Mouse (Mus musculus) thymus, adult 2 months (tissue): ENCODE results near the gene S100b. TPM values are rescaled to one million over a fixed set of nuclear protein-coding genes. Genes with fewer than 3 reads are reported as not detected.

Source experiments
- DNase-seq: peaks from one replicate; pipeline ENCODE4 v3.0.0; 2021
- H3K27ac ChIP-seq: fragments of 200-500 bp; 2 replicates; pipeline ENCODE4 v1.5.1; 2012; ENCODE audit warnings: low read length, control low read depth; ENCODE audit not compliant: control insufficient read depth, insufficient read depth
- H3K27me3 ChIP-seq: fragments of 200-500 bp; 2 replicates; pipeline ENCODE4 v1.6.1; 2012; ENCODE audit warnings: mild to moderate bottlenecking, low read length, moderate library complexity, mixed read lengths; ENCODE audit not compliant: control insufficient read depth, insufficient read depth
- H3K36me3 ChIP-seq: fragments of 200-500 bp; 2 replicates; pipeline ENCODE4 v1.6.1; 2012; ENCODE audit warnings: mild to moderate bottlenecking, low read length, moderate library complexity; ENCODE audit not compliant: control insufficient read depth, insufficient read depth
- H3K4me1 ChIP-seq: fragments of 200-500 bp; replicated peaks from 2 replicates; pipeline ENCODE4 v1.6.1; 2012; ENCODE audit warnings: low read length; ENCODE audit not compliant: control insufficient read depth, insufficient read depth
- H3K4me3 ChIP-seq: fragments of 200-500 bp; 2 replicates; pipeline ENCODE4 v1.5.1; 2012; ENCODE audit warnings: mild to moderate bottlenecking, low read length, control low read depth, moderate library complexity; ENCODE audit not compliant: control insufficient read depth, insufficient read depth
- CTCF ChIP-seq: fragments of 200-500 bp; IDR thresholded peaks from 2 replicates; pipeline ENCODE4 v1.5.1; 2012; ENCODE audit warnings: mild to moderate bottlenecking, control low read depth, low read length, moderate library complexity, borderline replicate concordance; ENCODE audit not compliant: control insufficient read depth, poor library complexity, insufficient read depth; ENCODE audit errors: extremely low read depth
- POLR2A ChIP-seq: fragments of 200-500 bp; IDR thresholded peaks from 2 replicates; pipeline ENCODE4 v1.6.1; 2012; ENCODE audit warnings: mild to moderate bottlenecking, low read length, control low read depth, moderate library complexity; ENCODE audit not compliant: control insufficient read depth, poor library complexity, insufficient read depth; ENCODE audit errors: extremely low read depth
- WGBS: fragments of 180-500 bp; shearing (Covaris S2); methylation state at CpG from one replicate; pipeline ENCODE4 v1.1.7; 2018; 5-methylcytosine and 5-hydroxymethylcytosine counted together
- polyA plus RNA-seq: library from polyadenylated mRNA; depleted of rRNA; stranded (reverse); fragments of >200 nt; gene quantifications from 2 replicates; pipeline ENCODE4 v1.2.3, GENCODE M21; 2012

Gene S100b
- polyA plus RNA-seq, 1 experiment, result 0.66 TPM

DNA sequence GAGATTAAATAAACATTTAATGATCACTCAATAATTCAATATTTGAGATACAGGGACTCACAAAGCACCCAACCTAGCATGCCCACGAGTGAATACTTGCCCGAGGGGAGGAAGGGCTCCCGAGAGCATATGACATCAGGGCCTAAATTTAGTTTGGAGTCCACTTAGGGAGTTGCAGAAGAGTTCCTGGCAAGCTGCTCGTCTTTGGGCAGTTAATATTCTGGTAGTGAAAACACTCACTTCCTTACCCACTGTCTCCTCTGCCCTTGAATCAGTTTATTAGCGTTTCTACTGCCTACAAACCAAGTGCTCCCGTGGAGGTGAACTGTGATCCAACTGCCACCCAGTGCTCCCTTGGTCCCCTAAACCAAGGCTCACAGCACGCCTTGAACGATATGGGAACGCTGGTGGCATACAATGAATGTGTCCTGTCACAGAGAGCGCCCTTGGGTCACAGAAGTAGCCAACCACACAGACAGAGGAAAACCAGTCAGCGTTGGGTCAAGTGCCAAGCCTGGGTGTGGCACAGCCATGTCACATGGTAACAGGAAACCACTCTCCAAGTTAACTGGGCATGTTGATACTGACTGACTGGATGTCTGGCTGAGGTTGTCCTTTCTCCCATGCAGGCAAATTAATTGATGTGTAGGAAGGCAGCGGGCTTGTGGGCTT lies 4.2 kb downstream of the S100b start:
- no peak overlapping the region for H3K4me3 ChIP-seq
- no peak for DNase-seq
- no peak overlapping the region for H3K27ac ChIP-seq
- 50% methylated on average over 12 of the region's 12 CpGs for WGBS
- no peaks in the 10 kb centered on the region for H3K27me3 ChIP-seq
- no peaks in the 10 kb centered on the region for H3K36me3 ChIP-seq
- H3K4me1 ChIP-seq, result peaks cover 14% of the 10 kb centered on the region
- TF ChIP-seq CTCF (no peak), POLR2A (no peak)

GRCm38 (mm10) chr10:76259566-76260232 lies 6.0 kb downstream of the S100b start:
- no peak overlapping the region for H3K27ac ChIP-seq
- peaks cover 14% of the 10 kb centered on the region for H3K4me1 ChIP-seq
- no peak for TF ChIP-seq POLR2A
- no peak for TF ChIP-seq CTCF
- H3K36me3 ChIP-seq, result no peaks in the 10 kb centered on the region
- H3K27me3 ChIP-seq, result no peaks in the 10 kb centered on the region
- no peak for DNase-seq
- H3K4me3 ChIP-seq, result no peak overlapping the region
- WGBS, result 89% methylated on average over 18 of the region's 18 CpGs

GRCm38 (mm10) chr10:76260358-76261059 lies 6.9 kb downstream of the S100b start:
- 85% methylated on average over 11 of the region's 11 CpGs for WGBS
- DNase-seq, result no peak
- no peak overlapping the region for H3K27ac ChIP-seq
- H3K4me3 ChIP-seq, result no peak overlapping the region
- H3K36me3 ChIP-seq, result no peaks in the 10 kb centered on the region
- H3K4me1 ChIP-seq, result peaks cover 14% of the 10 kb centered on the region
- TF ChIP-seq POLR2A (no peak), CTCF (no peak)
- no peaks in the 10 kb centered on the region for H3K27me3 ChIP-seq

DNA sequence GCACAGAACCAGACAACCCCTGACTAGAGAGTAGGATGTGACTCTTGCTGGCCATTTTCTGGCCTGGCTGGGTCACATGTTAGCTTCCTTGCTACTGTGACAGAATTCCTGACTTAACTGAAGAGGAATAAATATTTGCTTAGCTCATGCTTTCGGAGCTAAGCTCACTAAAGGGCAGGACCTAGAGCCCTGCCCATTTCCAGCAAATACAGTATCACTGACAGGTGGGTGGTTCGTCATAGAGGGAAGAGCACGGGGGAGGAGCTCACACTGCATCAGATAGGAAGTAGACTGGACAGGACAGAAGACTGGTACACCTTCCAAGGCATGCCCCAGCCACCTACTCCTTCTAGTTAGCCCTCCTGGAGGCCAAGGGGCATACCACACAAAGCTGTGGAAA lies 7.8 kb downstream of the S100b start:
- Histone ChIP-seq H3K27me3 (no peaks in the 10 kb centered on the region), H3K4me3 (no peak overlapping the region), H3K4me1 (peaks cover 14% of the 10 kb centered on the region), H3K27ac (no peak overlapping the region), H3K36me3 (no peaks in the 10 kb centered on the region)
- WGBS, result 90% methylated on average over 3 of the region's 3 CpGs
- TF ChIP-seq CTCF (no peak), POLR2A (no peak)
- DNase-seq, result no peak

GRCm38 (mm10) chr10:76262431-76262830 lies 8.8 kb downstream of the S100b start:
- H3K27me3 ChIP-seq, result no peaks in the 10 kb centered on the region
- no peak overlapping the region for H3K4me3 ChIP-seq
- WGBS, result 97% methylated on average over 4 of the region's 4 CpGs
- no peaks in the 10 kb centered on the region for H3K36me3 ChIP-seq
- no peak overlapping the region for H3K27ac ChIP-seq
- peaks cover 7% of the 10 kb centered on the region for H3K4me1 ChIP-seq
- no peak for TF ChIP-seq POLR2A
- TF ChIP-seq CTCF, result no peak
- no peak for DNase-seq

DNA sequence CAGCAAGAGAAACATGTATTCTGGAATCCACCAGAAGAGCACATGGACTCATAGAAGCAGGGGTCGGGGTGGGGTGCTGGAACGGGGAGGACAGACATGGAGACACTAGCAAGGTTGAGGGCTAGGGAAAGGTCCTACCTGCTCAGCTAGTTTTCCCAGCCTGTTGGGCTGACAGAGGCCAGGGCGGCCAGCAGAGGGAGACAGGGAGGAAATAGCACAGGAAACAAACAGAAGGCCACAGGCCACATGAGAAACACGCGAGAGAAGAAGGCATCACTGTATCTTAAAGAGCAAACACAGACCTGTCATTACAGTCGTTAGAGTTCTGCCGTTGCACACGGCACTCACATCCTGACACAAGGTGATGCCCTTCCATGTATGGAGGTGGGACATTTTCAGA lies 17.6 kb downstream of the S100b start:
- TF ChIP-seq POLR2A (no peak), CTCF (peak; percentile 78; the same call in 1 of the 2 replicates)
- DNase-seq, result peak; percentile 67
- H3K4me3 ChIP-seq, result no peak overlapping the region
- H3K27ac ChIP-seq, result no peak overlapping the region
- no peaks in the 10 kb centered on the region for H3K36me3 ChIP-seq
- no peaks in the 10 kb centered on the region for H3K4me1 ChIP-seq
- WGBS, result 19% methylated on average over 8 of the region's 8 CpGs
- no peaks in the 10 kb centered on the region for H3K27me3 ChIP-seq

DNA sequence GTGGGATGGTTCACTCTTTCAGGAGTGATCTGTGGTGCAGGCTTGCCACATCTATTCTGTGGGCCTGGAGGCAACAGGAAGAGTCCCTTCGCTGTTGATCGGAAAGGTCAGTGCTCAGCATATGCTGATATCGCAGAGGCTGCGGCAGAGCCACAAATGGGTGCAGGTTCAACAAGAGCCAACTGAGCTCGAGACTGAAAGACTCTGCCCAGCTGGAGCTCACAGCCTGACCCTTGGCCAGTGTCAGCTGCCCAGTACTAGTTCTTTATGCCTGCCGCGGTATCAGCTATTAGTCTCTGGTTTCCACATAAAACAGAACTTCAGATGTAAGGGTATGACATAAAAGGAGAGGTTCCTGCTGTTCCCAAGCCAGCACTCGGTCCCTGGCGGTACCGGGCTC lies 21.6 kb downstream of the S100b start:
- no peak for TF ChIP-seq POLR2A
- no peak for DNase-seq
- Histone ChIP-seq H3K36me3 (no peaks in the 10 kb centered on the region), H3K4me3 (no peak overlapping the region), H3K27me3 (no peaks in the 10 kb centered on the region), H3K27ac (no peak overlapping the region), H3K4me1 (no peaks in the 10 kb centered on the region)
- WGBS, result 97% methylated on average over 10 of the region's 10 CpGs
